Comparison of ENCODE assay signal across 7 mouse cellular contexts in the genomic region with DNA sequence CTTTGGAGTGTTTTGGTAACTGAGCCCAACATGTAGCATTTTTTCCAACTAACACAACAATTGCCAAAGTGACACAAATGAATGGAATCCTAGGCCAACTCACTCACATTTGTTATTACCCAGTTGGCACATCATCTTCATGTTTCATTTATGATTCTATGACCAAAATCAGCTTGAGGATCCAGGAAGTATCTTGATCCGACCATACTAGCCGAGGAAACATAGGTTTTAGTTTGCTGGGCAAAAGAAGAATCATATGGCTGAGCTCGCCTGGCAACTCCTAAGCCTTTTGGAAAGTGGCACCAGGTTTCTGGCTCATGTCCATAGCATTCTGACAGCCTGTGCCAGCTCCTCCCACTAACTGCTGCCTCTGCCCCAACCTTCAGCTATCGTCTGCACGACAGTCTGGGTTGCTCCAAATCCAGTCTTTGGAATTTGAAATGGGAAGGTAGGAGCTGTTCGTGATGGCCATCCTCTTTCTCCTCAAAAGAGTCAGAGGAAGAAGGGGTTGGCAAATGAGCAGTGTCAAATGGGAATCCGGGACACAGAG.
A peak's percentile ranks its signal among the peaks of the same experiment; 100 is the strongest.
DNase-seq lines count a peak whose midpoint lies in the region; ATAC-seq lines count a peak whose summit lies in the region.

No protein-coding gene starts in this region.

- H3K27me3 ChIP-seq in hindbrain, embryonic 16.5 days (replicated peaks; ENCODE audit: control insufficient read depth, insufficient read depth, low read length): no peaks in the 10 kb centered on the region

- peaks cover 4% of the 10 kb centered on the region for H3K4me1 ChIP-seq in hindbrain, embryonic 16.5 days (ENCODE audit: control insufficient read depth, insufficient read depth, low read depth, low read length)

- DNase-seq in 3T3-L1 (ENCODE audit: low read depth, low spot score) (peak; percentile 58), MN1 (ENCODE audit: low spot score) (peak; percentile 56)
- peak; percentile 76 to 84 for DNase-seq in cerebellum, postnatal 25 days
- peak; percentile 73 to 94 for DNase-seq in left cerebral cortex, postnatal 25 days (ENCODE audit: low spot score in 2 of 2)
- DNase-seq in natural killer cell, adult 2 months (ENCODE audit: low spot score in 2 of 2): no peak
- DNase-seq in urinary bladder, adult 2 months (ENCODE audit: low spot score): no peak

- peak; percentile 67 for ATAC-seq in hindbrain, embryonic 16.5 days

- no peaks in the 10 kb centered on the region for H3K36me3 ChIP-seq in hindbrain, embryonic 16.5 days (ENCODE audit: control insufficient read depth, insufficient read depth, low read length)

- WGBS in hindbrain, embryonic 16.5 days: 52% methylated on average over 7 of the region's 7 CpGs

- H3K9me3 ChIP-seq in hindbrain, embryonic 16.5 days (ENCODE audit: control insufficient read depth, low read length): no peaks in the 10 kb centered on the region

- H3K27ac ChIP-seq in hindbrain, embryonic 16.5 days (ENCODE audit: low read depth, low read length): no peak overlapping the region

- H3K4me2 ChIP-seq in hindbrain, embryonic 16.5 days (ENCODE audit: low read length): no peak overlapping the region

- no peak overlapping the region for H3K9ac ChIP-seq in hindbrain, embryonic 16.5 days (ENCODE audit: low read depth, low read length)

- H3K4me3 ChIP-seq in hindbrain, embryonic 16.5 days (ENCODE audit: low read length): no peak overlapping the region

- intact Hi-C loops in left cerebral cortex, postnatal 25 days (cut with DNase I): no loop called here

Comparison
In these comparisons a context has a peak if more than half of its experiments do, and no peak if none do; other contexts are left out.
1. DNase-seq: peak in 3T3-L1 (single experiment), MN1 (single experiment), cerebellum, postnatal 25 days (2 of 2) and left cerebral cortex, postnatal 25 days (2 of 2); none in natural killer cell, adult 2 months (0 of 2) and urinary bladder, adult 2 months (single experiment).